ENCODE assay signal across 20 mouse cellular contexts in the genomic region with DNA sequence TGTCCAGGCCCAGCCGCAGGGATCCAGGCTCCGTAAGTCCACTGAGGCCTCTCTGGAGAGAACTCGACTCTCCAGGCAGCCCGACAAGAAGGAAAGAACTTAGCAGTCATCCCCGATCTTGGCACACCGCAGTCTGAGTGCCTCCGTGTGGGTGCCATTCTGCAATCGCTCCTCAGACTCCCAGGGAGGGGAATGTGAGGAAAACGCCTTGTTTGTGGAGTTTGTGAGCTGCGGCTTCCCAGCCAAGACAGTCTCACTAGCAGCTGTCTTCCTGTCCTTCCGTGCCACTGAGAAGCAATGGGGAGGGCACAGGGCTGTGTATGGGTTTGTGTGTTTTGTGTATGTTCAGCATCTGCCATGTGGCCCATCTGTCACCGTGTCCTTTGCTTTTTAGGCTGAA. TPM values are rescaled to one million over a fixed set of nuclear protein-coding genes. Genes with fewer than 3 reads are reported as not detected.
A peak's percentile ranks its signal among the peaks of the same experiment; 100 is the strongest.
DNase-seq lines count a peak whose midpoint lies in the region; ATAC-seq lines count a peak whose summit lies in the region.
"Had no signal": no experiment of that assay in that cellular context is flagged by ENCODE, and none has a peak within 500 bp of the region (broad histone marks: within the 10 kb centered on the region; RNA-seq: fewer than 3 reads in every experiment).

No protein-coding gene starts in this region.

- intact Hi-C loops in left cerebral cortex, postnatal 25 days (cut with DNase I): no loop called here

- 82% methylated on average over 12 of the region's 12 CpGs for WGBS in forebrain, embryonic 14.5 days

- no peaks in the 10 kb centered on the region for H3K36me3 ChIP-seq in forebrain, embryonic 14.5 days (ENCODE audit: control insufficient read depth, insufficient read depth, low read length)
- H3K36me3 ChIP-seq: embryonic facial prominence, embryonic 10.5 days; G1E; limb, embryonic 10.5 days had no signal

- no peak for DNase-seq in frontal cortex, postnatal 10 days (ENCODE audit: low spot score in 2 of 2)
- peak; percentile 47 for DNase-seq in layer of hippocampus, adult 9-11 months
- no peak for DNase-seq in layer of hippocampus, adult 9-10 months (ENCODE audit: low spot score)
- peak; percentile 50 for DNase-seq in forebrain, embryonic 14.5 days (ENCODE audit: low spot score)
- DNase-seq in left cerebral cortex, postnatal 25 days (ENCODE audit: low spot score in 2 of 2): peak; percentile 45 to 82
- DNase-seq in thymus, postnatal 4 days: no peak
- DNase-seq in adipocyte (ENCODE audit: low spot score): no peak
- DNase-seq: adrenal gland, postnatal 14 days; cerebellum, adult 11-12 months; cerebellum, postnatal 36 days; liver, postnatal 0 days; lung, postnatal 10 days had no signal

- no peaks in the 10 kb centered on the region for H3K9me3 ChIP-seq in forebrain, embryonic 14.5 days (replicated peaks; ENCODE audit: control insufficient read depth, low read length)
- H3K9me3 ChIP-seq: embryonic facial prominence, embryonic 10.5 days; limb, embryonic 10.5 days; midbrain, embryonic 12.5 days had no signal

- H3K4me2 ChIP-seq in forebrain, embryonic 14.5 days (ENCODE audit: low read length): no peak overlapping the region
- H3K4me2 ChIP-seq: midbrain, embryonic 12.5 days had no signal

- H3K4me3 ChIP-seq in forebrain, embryonic 14.5 days (ENCODE audit: low read depth, low read length): no peak overlapping the region
- H3K4me3 ChIP-seq: embryonic facial prominence, embryonic 10.5 days; limb, embryonic 10.5 days; midbrain, embryonic 12.5 days had no signal

- peak; percentile 88 for ATAC-seq in frontal cortex, adult (ENCODE audit: low TSS enrichment)
- peak; percentile 37; the same call in 1 of the 2 replicates for ATAC-seq in forebrain, embryonic 14.5 days
- ATAC-seq: activated CD4-positive, CD25-positive, alpha-beta regulatory T cell, adult 4 months; intestine, embryonic 16.5 days; liver, postnatal 0 days had no signal

- H3K4me1 ChIP-seq in forebrain, embryonic 14.5 days (ENCODE audit: control insufficient read depth, insufficient read depth, low read length): no peaks in the 10 kb centered on the region
- H3K4me1 ChIP-seq: limb, embryonic 10.5 days had no signal

- H3K9ac ChIP-seq in forebrain, embryonic 14.5 days (ENCODE audit: low read length): no peak overlapping the region
- H3K9ac ChIP-seq: liver, postnatal 0 days; midbrain, embryonic 12.5 days had no signal

- H3K27ac ChIP-seq in forebrain, embryonic 14.5 days (ENCODE audit: low read depth, low read length): 0 out of 2 replicates have a peak overlapping the region, but pooled peaks have one; percentile 11
- H3K27ac ChIP-seq: embryonic facial prominence, embryonic 10.5 days; limb, embryonic 10.5 days; midbrain, embryonic 12.5 days had no signal

- no peaks in the 10 kb centered on the region for H3K27me3 ChIP-seq in forebrain, embryonic 14.5 days (replicated peaks; ENCODE audit: control insufficient read depth, insufficient read depth, low read length)
- H3K27me3 ChIP-seq: midbrain, embryonic 12.5 days had no signal

RNA-seq across cellular contexts. Expression of a gene that starts 36.6 kb away (rescaled TPM):
- polyA plus RNA-seq in forebrain, embryonic 14.5 days (2014; fragmentation: Nextera tagmentation; extraction: Ambion mirVana): 60.7 and 68.5 TPM in 2 replicates
- 10 to 100 TPM; 23.5 to 24.8 TPM for total RNA-seq in left cerebral cortex, postnatal 25 days (2021)
- total RNA-seq: monocyte, adult 5-6 weeks had no signal
- polyA plus RNA-seq: G1E had no signal

Comparison
In these comparisons a context has a peak if more than half of its experiments do, and no peak if none do; other contexts are left out.
1. DNase-seq: peak in layer of hippocampus, adult 9-11 months (single experiment), forebrain, embryonic 14.5 days (single experiment) and left cerebral cortex, postnatal 25 days (2 of 2); none in frontal cortex, postnatal 10 days (0 of 2), layer of hippocampus, adult 9-10 months (single experiment), thymus, postnatal 4 days (single experiment) and adipocyte (single experiment).